Mouse (Mus musculus) forebrain, embryonic 12.5 days (tissue): ENCODE results near the gene Scn4a. TPM values are rescaled to one million over a fixed set of nuclear protein-coding genes. Genes with fewer than 3 reads are reported as not detected.
"Not testable (repeated sequence)": the region's sequence is repeated elsewhere in the genome, so short reads cannot be mapped to it uniquely, and the experiment has no call there.

Experiments used
- ATAC-seq: fragments of 200-750 bp; cut with Nextera tagmentation; 2 replicates; pipeline ENCODE4 v1.8.0; 2017; ENCODE audit warnings: moderate TSS enrichment; ENCODE audit not compliant: low FRiP score
- H3K27ac ChIP-seq: fragments of 300-500 bp; sonication (generic); 2 replicates; pipeline ENCODE4 v1.5.1; 2016; ENCODE audit warnings: mild to moderate bottlenecking
- H3K27me3 ChIP-seq: fragments of 300-500 bp; sonication (generic); 2 replicates; pipeline ENCODE4 v1.6.1; 2016; ENCODE audit warnings: mild to moderate bottlenecking
- H3K36me3 ChIP-seq: fragments of 300-500 bp; sonication (generic); replicated peaks from 2 replicates; pipeline ENCODE4 v1.6.1; 2016; ENCODE audit warnings: mild to moderate bottlenecking
- H3K4me1 ChIP-seq: fragments of 300-500 bp; sonication (generic); 2 replicates; pipeline ENCODE4 v1.6.1; 2016
- H3K4me2 ChIP-seq: fragments of 300-500 bp; sonication (generic); 2 replicates; pipeline ENCODE4 v1.6.1; 2016; ENCODE audit warnings: mild to moderate bottlenecking, moderate library complexity
- H3K4me3 ChIP-seq: fragments of 300-500 bp; sonication (generic); replicated peaks from 2 replicates; pipeline ENCODE4 v1.5.1; 2016; ENCODE audit warnings: mild to moderate bottlenecking
- H3K9ac ChIP-seq: fragments of 300-500 bp; sonication (generic); 2 replicates; pipeline ENCODE4 v1.6.1; 2016; ENCODE audit warnings: mild to moderate bottlenecking
- H3K9me3 ChIP-seq: fragments of 300-500 bp; sonication (generic); 2 replicates; pipeline ENCODE4 v1.6.1; 2016
- WGBS: fragments of 180-500 bp; shearing (Covaris S2); methylation state at CpG from one replicate; pipeline ENCODE4 v1.1.7; 2016; 5-methylcytosine and 5-hydroxymethylcytosine counted together
- polyA plus RNA-seq: library from polyadenylated mRNA; unstranded; fragments of >200 nt; fragmentation: Nextera tagmentation; extraction: Ambion mirVana; gene quantifications from 2 replicates; pipeline ENCODE4 v1.2.1, GENCODE M21; 2016

Gene Scn4a
- polyA plus RNA-seq: 0.03 TPM in 1 of 2 replicates, not detected in the other

DNA sequence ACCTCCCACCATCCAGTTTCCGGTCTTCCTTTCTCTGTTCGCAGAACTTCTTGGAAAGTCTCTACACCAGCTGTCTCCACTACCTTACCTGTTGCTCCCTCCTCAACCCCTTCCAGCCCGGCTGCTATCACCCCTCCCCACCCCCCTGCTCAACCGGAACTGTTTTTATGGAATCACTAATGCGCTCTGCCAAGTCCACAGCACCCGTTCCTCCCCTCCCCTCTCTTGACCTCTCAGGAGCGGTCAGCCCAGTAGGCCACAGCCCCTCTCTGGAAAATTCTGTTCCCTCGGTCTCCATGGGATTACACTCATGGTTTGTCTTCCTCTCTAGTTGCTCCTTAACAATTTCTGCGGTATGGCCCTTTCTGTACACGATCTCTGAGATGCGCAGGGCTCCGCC lies at the start of gene Scn4a:
Scn4a (minus strand) TSS at position 101 of the 400 bp plus-strand sequence.
- no peak within 1 kb of the TSS for H3K9ac ChIP-seq
- H3K27ac ChIP-seq: no peak within 1 kb of the TSS
- no peaks in the 10 kb centered on the region for H3K9me3 ChIP-seq
- H3K4me3 ChIP-seq: no peak within 1 kb of the TSS
- no peak within 1 kb of the TSS for H3K4me2 ChIP-seq
- 90% methylated on average over 12 of the region's 12 CpGs for WGBS
- H3K27me3 ChIP-seq: no peaks in the 10 kb centered on the region
- H3K36me3 ChIP-seq: no peaks in the 10 kb centered on the region
- no peak for ATAC-seq
- no peaks in the 10 kb centered on the region for H3K4me1 ChIP-seq

GRCm38 (mm10) chr11:106398481-106398880 lies 45.4 kb upstream of the Scn4a start:
- H3K4me1 ChIP-seq: no peaks in the 10 kb centered on the region
- no peak overlapping the region for H3K27ac ChIP-seq
- no peaks in the 10 kb centered on the region for H3K27me3 ChIP-seq
- no peak overlapping the region for H3K4me2 ChIP-seq
- no peaks in the 10 kb centered on the region for H3K9me3 ChIP-seq
- H3K4me3 ChIP-seq: no peak overlapping the region
- no peak for ATAC-seq
- WGBS: 94% methylated on average over 8 of the region's 8 CpGs
- H3K9ac ChIP-seq: no peak overlapping the region
- peaks cover 23% of the 10 kb centered on the region for H3K36me3 ChIP-seq

- 82% methylated on average over 3 of the region's 3 CpGs for WGBS
- Histone ChIP-seq H3K9me3 (no peaks in the 10 kb centered on the region), H3K4me2 (no peak overlapping the region), H3K4me1 (no peaks in the 10 kb centered on the region), H3K27ac (no peak overlapping the region), H3K27me3 (no peaks in the 10 kb centered on the region), H3K9ac (no peak overlapping the region), H3K36me3 (peaks cover 15% of the 10 kb centered on the region), H3K4me3 (no peak overlapping the region)
- ATAC-seq: no peak
These were observed 44.6 kb upstream of the Scn4a start for GRCm38 (mm10) chr11:106397656-106398055.

GRCm38 (mm10) chr11:106394055-106394454 lies 41.0 kb upstream of the Scn4a start:
- H3K4me2 ChIP-seq, H3K4me3 ChIP-seq, H3K27ac ChIP-seq, H3K9me3 ChIP-seq, H3K27me3 ChIP-seq, ATAC-seq, H3K4me1 ChIP-seq, H3K9ac ChIP-seq: not testable (repeated sequence)
- 86% methylated on average over 2 of the region's 2 CpGs for WGBS
- H3K36me3 ChIP-seq: peaks cover 14% of the 10 kb centered on the region

GRCm38 (mm10) chr11:106393331-106393616 lies 40.2 kb upstream of the Scn4a start:
- H3K9me3 ChIP-seq: no peaks in the 10 kb centered on the region
- no peak overlapping the region for H3K4me2 ChIP-seq
- H3K27me3 ChIP-seq: no peaks in the 10 kb centered on the region
- H3K4me1 ChIP-seq: no peaks in the 10 kb centered on the region
- no peak overlapping the region for H3K9ac ChIP-seq
- 74% methylated on average over 4 of the region's 4 CpGs for WGBS
- no peak for ATAC-seq
- no peak overlapping the region for H3K4me3 ChIP-seq
- no peak overlapping the region for H3K27ac ChIP-seq
- H3K36me3 ChIP-seq: peaks cover 6% of the 10 kb centered on the region

- H3K4me2 ChIP-seq: no peak overlapping the region
- no peaks in the 10 kb centered on the region for H3K4me1 ChIP-seq
- WGBS: 72% methylated on average over 7 of the region's 7 CpGs
- peaks cover under 1% of the 10 kb centered on the region; the same call in 1 of the 2 replicates for H3K36me3 ChIP-seq
- ATAC-seq: no peak
- H3K27me3 ChIP-seq: no peaks in the 10 kb centered on the region
- H3K9me3 ChIP-seq: no peaks in the 10 kb centered on the region
- H3K4me3 ChIP-seq: no peak overlapping the region
- H3K27ac ChIP-seq: no peak overlapping the region
- no peak overlapping the region for H3K9ac ChIP-seq
These were observed 39.7 kb upstream of the Scn4a start for GRCm38 (mm10) chr11:106392597-106393330.

GRCm38 (mm10) chr11:106391546-106392188 lies 38.6 kb upstream of the Scn4a start:
- no peak overlapping the region for H3K4me3 ChIP-seq
- no peaks in the 10 kb centered on the region for H3K27me3 ChIP-seq
- H3K27ac ChIP-seq: no peak overlapping the region
- H3K4me2 ChIP-seq: no peak overlapping the region
- no peaks in the 10 kb centered on the region for H3K4me1 ChIP-seq
- ATAC-seq: peak; percentile 60; the same call in 1 of the 2 replicates
- H3K36me3 ChIP-seq: no peaks in the 10 kb centered on the region
- WGBS: 35% methylated on average over 6 of the region's 6 CpGs
- no peaks in the 10 kb centered on the region for H3K9me3 ChIP-seq
- no peak overlapping the region for H3K9ac ChIP-seq

DNA sequence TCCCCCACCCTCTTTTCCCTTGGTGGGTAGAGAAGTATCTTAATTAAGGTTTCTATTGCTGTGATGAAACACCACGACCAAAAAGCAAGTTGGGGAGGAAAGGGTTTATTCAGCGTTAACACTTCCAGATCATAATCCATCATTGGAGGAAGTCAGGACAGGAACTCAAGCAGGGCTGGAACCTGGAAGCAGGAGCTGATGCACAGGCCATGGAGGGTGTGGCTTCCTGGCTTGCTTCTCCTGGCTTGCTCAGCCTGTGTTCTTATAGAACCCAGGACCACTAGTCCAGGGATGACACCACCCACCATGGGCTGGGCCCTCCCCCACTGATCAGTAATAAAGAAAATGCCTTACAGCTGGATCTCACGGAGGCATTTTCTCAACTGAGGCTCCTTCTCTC lies 37.7 kb upstream of the Scn4a start:
- WGBS: 81% methylated on average over 3 of the region's 3 CpGs
- Histone ChIP-seq H3K36me3 (no peaks in the 10 kb centered on the region), H3K9ac (no peak overlapping the region)

GRCm38 (mm10) chr11:106389611-106390010 lies 36.5 kb upstream of the Scn4a start:
- no peak overlapping the region for H3K9ac ChIP-seq
- no peaks in the 10 kb centered on the region for H3K4me1 ChIP-seq
- no peaks in the 10 kb centered on the region for H3K36me3 ChIP-seq
- no peak overlapping the region for H3K27ac ChIP-seq
- no peaks in the 10 kb centered on the region for H3K27me3 ChIP-seq
- 41% methylated on average over 3 of the region's 3 CpGs for WGBS
- no peak overlapping the region for H3K4me2 ChIP-seq
- H3K9me3 ChIP-seq: no peaks in the 10 kb centered on the region
- no peak overlapping the region for H3K4me3 ChIP-seq
- ATAC-seq: no peak

More for the DNA sequence above, 37.7 kb upstream of the Scn4a start:
- H3K4me2 ChIP-seq: no peak overlapping the region
- no peaks in the 10 kb centered on the region for H3K9me3 ChIP-seq
- no peaks in the 10 kb centered on the region for H3K27me3 ChIP-seq
- no peaks in the 10 kb centered on the region for H3K4me1 ChIP-seq
- no peak overlapping the region for H3K27ac ChIP-seq
- ATAC-seq: no peak
- H3K4me3 ChIP-seq: no peak overlapping the region

DNA sequence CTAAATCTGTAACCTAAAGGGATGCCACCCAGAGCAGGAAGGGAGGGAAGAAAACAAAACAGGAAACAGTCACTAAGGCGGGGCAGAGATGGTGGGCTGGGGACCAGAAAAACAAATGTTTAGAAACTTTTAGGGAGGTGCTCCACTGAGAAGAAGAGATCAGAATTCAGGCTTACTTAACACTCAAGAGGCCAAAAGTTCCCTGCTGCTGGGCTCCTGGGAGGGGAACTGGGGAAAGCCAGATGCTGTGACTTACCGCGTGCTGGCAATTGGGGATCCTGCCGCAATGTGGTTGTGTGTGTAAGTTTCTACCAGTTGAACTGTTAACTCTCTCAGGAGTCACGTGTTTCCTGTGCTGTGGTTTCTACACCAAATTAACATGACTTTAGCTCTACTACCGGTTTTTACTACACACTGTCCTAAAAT lies 34.7 kb upstream of the Scn4a start, which contains the start of gene Icam2:
Icam2 (minus strand) TSS at position 285 of the 426 bp plus-strand sequence.
- H3K9ac ChIP-seq: no peak within 1 kb of the TSS
- H3K27ac ChIP-seq: no peak within 1 kb of the TSS
- H3K4me1 ChIP-seq: no peaks in the 10 kb centered on the region
- no peaks in the 10 kb centered on the region for H3K27me3 ChIP-seq
- H3K9me3 ChIP-seq: no peaks in the 10 kb centered on the region
- no peak for ATAC-seq
- no peak within 1 kb of the TSS for H3K4me3 ChIP-seq
- H3K4me2 ChIP-seq: no peak within 1 kb of the TSS
- WGBS: 87% methylated on average over 6 of the region's 6 CpGs
- H3K36me3 ChIP-seq: no peaks in the 10 kb centered on the region

GRCm38 (mm10) chr11:106387020-106387419 lies 33.9 kb upstream of the Scn4a start:
- H3K4me1 ChIP-seq: no peaks in the 10 kb centered on the region
- no peaks in the 10 kb centered on the region for H3K27me3 ChIP-seq
- H3K4me2 ChIP-seq: no peak overlapping the region
- no peak overlapping the region for H3K9ac ChIP-seq
- 89% methylated on average over 6 of the region's 6 CpGs for WGBS
- no peak for ATAC-seq
- no peaks in the 10 kb centered on the region for H3K36me3 ChIP-seq
- H3K9me3 ChIP-seq: no peaks in the 10 kb centered on the region
- no peak overlapping the region for H3K27ac ChIP-seq
- H3K4me3 ChIP-seq: no peak overlapping the region

- no peak overlapping the region for H3K4me3 ChIP-seq
- no peak overlapping the region for H3K27ac ChIP-seq
- H3K36me3 ChIP-seq: no peaks in the 10 kb centered on the region
- WGBS: 92% methylated on average over 3 of the region's 3 CpGs
- H3K9me3 ChIP-seq: no peaks in the 10 kb centered on the region
- no peaks in the 10 kb centered on the region for H3K27me3 ChIP-seq
- H3K9ac ChIP-seq: no peak overlapping the region
- no peak for ATAC-seq
- no peaks in the 10 kb centered on the region for H3K4me1 ChIP-seq
- no peak overlapping the region for H3K4me2 ChIP-seq
These were observed 33.3 kb upstream of the Scn4a start for GRCm38 (mm10) chr11:106386409-106386808.
